Mouse (Mus musculus) limb, embryonic 15.5 days (tissue): ENCODE data around the gene Mpv17l2. TPM values are rescaled to one million over a fixed set of nuclear protein-coding genes. Genes with fewer than 3 reads are reported as not detected.
A peak's percentile ranks its signal among the peaks of the same experiment; 100 is the strongest.

Experiments
- ATAC-seq: fragments of 200-750 bp; cut with Nextera tagmentation; 2 replicates; pipeline ENCODE4 v1.8.0; 2017; ENCODE audit warnings: low read depth, moderate TSS enrichment; ENCODE audit not compliant: insufficient number of reproducible peaks, low FRiP score, low TSS enrichment
- H3K27ac ChIP-seq: fragments of 300-500 bp; sonication (generic); 2 replicates; pipeline ENCODE4 v1.5.1; 2015; ENCODE audit warnings: moderate library complexity, mild to moderate bottlenecking, inconsistent platforms
- H3K27me3 ChIP-seq: fragments of 300-500 bp; sonication (generic); 2 replicates; pipeline ENCODE4 v1.6.1; 2015; ENCODE audit warnings: inconsistent platforms
- H3K36me3 ChIP-seq: fragments of 300-500 bp; sonication (generic); 2 replicates; pipeline ENCODE4 v1.6.1; 2015; ENCODE audit warnings: inconsistent platforms
- H3K4me1 ChIP-seq: fragments of 300-500 bp; sonication (generic); 2 replicates; pipeline ENCODE4 v1.6.1; 2015; ENCODE audit warnings: inconsistent platforms
- H3K4me2 ChIP-seq: fragments of 300-500 bp; sonication (generic); 2 replicates; pipeline ENCODE4 v1.6.1; 2015; ENCODE audit warnings: mild to moderate bottlenecking, inconsistent platforms
- H3K4me3 ChIP-seq: fragments of 300-500 bp; sonication (generic); 2 replicates; pipeline ENCODE4 v1.5.1; 2015; ENCODE audit warnings: mild to moderate bottlenecking, inconsistent platforms
- H3K9ac ChIP-seq: fragments of 300-500 bp; sonication (generic); 2 replicates; pipeline ENCODE4 v1.6.1; 2015; ENCODE audit warnings: inconsistent platforms
- H3K9me3 ChIP-seq: fragments of 300-500 bp; sonication (generic); 2 replicates; pipeline ENCODE4 v1.6.1; 2016; ENCODE audit warnings: inconsistent platforms
- WGBS: fragments of 180-500 bp; shearing (Covaris S2); methylation state at CpG from one replicate; pipeline ENCODE4 v1.1.7; 2015; 5-methylcytosine and 5-hydroxymethylcytosine counted together
- polyA plus RNA-seq: library from polyadenylated mRNA; unstranded; fragments of >200 nt; fragmentation: Nextera tagmentation; extraction: Ambion mirVana; gene quantifications from 2 replicates; pipeline ENCODE4 v1.2.1, GENCODE M21; 2015

Gene Mpv17l2
- polyA plus RNA-seq, 1 experiment from 2014 or later = 41.9 TPM

DNA sequence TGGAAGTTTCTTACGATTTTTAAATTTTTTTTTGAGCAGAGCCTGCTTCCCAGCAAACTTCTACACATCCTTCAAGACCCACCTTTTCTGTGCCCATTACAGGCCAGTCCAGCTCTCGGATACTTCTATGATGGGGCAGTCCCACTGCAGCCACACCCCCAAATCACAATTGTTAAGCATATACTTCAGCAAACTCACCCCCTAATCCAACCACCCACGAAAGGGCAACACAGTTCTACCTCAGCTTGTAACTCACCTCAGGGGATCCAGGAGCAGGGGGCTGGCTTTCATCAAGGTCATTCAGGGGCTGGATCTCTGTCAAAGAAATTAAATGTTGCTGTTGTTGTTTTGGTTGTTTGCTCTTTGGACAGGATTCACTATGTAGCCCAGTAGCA lies 26.3 kb upstream of the Mpv17l2 start:
- WGBS = 75% methylated on average over 3 of the region's 3 CpGs
- Histone ChIP-seq H3K4me2 (no peak overlapping the region), H3K9ac (no peak overlapping the region), H3K4me3 (no peak overlapping the region), H3K27me3 (no peaks in the 10 kb centered on the region), H3K36me3 (peaks cover 71% of the 10 kb centered on the region), H3K9me3 (no peaks in the 10 kb centered on the region), H3K27ac (no peak overlapping the region), H3K4me1 (peaks cover 36% of the 10 kb centered on the region)
- ATAC-seq = no peak

DNA sequence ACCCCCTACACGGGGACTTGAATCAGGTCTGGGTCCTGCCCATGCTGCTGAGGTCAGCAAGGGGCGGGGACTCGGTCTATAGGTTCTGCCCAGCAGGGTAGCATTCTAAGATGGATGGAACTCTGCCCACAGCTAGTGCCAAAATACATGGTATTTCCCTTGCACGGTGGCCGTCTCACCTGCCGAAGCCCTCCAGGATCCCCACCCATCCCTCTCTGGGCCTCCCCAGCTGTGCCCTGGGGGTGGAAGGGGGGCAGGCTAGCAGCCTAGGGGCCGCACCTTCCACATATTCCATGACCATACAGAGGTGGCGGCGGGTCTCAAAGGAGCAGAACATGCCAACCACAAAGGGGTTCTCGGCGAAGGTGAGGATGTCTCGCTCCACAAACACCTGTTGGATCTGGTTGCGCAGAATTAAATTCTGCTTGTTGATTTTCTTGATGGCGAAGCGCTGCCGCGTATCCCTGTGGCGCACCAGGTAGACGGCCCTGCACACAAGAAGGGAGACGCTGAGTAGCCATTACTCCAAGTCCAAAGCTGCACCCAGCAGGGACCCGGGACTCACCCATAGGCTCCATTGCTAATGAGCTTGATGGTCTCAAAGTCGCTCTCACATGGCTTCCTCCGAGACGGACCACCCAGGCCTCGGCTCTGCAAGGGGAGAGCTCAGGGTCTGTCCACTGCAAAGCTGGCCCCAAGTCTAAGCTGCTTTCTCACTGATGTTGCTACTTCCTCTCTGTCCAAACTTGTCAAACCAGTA lies 25.7 kb upstream of the Mpv17l2 start:
- WGBS = 88% methylated on average over 25 of the region's 25 CpGs
- no peak for ATAC-seq
- H3K4me3 ChIP-seq = no peak overlapping the region
- H3K9me3 ChIP-seq = no peaks in the 10 kb centered on the region
- peaks cover 30% of the 10 kb centered on the region for H3K4me1 ChIP-seq
- H3K27me3 ChIP-seq = no peaks in the 10 kb centered on the region
- no peak overlapping the region for H3K27ac ChIP-seq
- no peak overlapping the region for H3K9ac ChIP-seq
- no peak overlapping the region for H3K4me2 ChIP-seq
- peaks cover 77% of the 10 kb centered on the region for H3K36me3 ChIP-seq

DNA sequence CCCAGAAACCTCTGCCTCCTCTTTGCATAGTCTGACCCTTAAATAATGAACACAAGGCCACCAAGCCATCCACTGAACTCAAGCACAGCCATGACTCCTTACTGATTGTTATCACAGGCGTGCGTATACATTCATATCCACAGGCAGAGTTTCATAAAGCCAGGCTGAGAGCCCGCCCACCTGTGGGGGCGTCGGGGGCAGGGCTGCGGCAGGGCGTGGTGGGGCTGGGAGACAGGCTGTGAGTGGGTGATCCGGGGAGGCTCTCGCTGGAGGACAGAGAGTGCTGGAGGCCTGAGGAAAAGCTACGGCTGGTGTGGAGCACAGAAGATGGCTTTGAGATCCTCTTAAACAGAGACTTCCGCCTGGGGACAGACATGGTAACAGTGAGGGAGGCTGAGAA lies 19.3 kb upstream of the Mpv17l2 start:
- H3K4me2 ChIP-seq = no peak overlapping the region
- H3K36me3 ChIP-seq = peaks cover 64% of the 10 kb centered on the region
- ATAC-seq = no peak
- H3K27me3 ChIP-seq = no peaks in the 10 kb centered on the region
- WGBS = 67% methylated on average over 11 of the region's 11 CpGs
- H3K27ac ChIP-seq = no peak overlapping the region
- H3K9ac ChIP-seq = no peak overlapping the region
- H3K4me3 ChIP-seq = no peak overlapping the region
- no peaks in the 10 kb centered on the region for H3K9me3 ChIP-seq
- peaks cover 24% of the 10 kb centered on the region for H3K4me1 ChIP-seq

DNA sequence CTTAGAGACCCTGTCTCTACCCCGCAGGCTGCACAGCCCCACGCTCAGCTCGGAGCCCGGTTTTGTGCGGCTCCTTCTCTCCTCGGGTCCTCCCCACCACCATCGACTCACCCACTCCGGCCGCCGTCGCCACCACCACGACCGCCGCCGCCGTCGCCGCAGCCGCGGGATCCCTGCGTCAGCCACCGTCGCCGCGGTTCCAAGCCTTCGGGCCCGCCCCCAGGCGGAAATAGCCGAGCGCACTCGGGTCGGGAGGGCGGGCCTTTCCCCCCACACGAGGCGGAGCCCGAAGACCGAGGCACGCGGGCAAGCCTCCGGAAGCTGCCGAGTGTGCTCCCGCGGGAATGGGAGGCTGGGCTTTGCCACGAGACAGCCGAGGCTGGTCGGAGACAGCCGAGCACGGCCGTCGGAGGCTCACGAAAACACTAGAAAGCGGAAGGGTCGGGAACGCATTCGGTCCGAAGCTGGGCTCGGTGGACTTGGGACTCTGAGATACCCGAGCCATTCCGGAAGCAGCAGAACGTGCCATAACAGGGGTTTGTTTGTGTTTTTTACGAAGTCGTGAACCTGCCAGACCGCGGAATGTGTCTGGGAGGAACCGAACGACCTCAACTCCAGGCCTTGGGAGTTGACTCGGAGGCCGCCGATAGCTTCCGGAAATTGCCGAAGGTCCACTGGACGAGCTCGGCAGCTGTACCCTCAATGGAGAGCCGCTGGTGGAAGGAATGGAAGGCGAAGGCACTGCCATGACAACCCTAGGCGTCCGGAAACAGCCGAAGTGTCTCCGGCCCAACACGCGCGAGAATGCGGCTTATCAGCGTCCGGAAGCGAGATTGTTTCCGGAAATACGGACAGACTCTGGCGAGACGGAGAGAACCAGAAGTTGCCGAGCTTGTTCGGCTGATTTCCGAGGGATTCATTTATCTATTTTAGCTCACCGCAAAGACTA lies 16.0 kb upstream of the Mpv17l2 start, which contains the start of gene Pik3r2:
TSS of gene Pik3r2 (minus strand) at position 218 of the 949 bp plus-strand sequence.
- Histone ChIP-seq H3K27ac (peak within 1 kb of the TSS; percentile 99), H3K4me3 (peak within 1 kb of the TSS; percentile 87), H3K36me3 (peaks cover 59% of the 10 kb centered on the region), H3K9ac (peak within 1 kb of the TSS; percentile 93), H3K27me3 (no peaks in the 10 kb centered on the region), H3K4me1 (peaks cover 58% of the 10 kb centered on the region), H3K4me2 (peak within 1 kb of the TSS; percentile 81), H3K9me3 (no peaks in the 10 kb centered on the region)
- WGBS = under 1% methylated on average over 94 of the region's 94 CpGs
- peak; percentile 91 for ATAC-seq

DNA sequence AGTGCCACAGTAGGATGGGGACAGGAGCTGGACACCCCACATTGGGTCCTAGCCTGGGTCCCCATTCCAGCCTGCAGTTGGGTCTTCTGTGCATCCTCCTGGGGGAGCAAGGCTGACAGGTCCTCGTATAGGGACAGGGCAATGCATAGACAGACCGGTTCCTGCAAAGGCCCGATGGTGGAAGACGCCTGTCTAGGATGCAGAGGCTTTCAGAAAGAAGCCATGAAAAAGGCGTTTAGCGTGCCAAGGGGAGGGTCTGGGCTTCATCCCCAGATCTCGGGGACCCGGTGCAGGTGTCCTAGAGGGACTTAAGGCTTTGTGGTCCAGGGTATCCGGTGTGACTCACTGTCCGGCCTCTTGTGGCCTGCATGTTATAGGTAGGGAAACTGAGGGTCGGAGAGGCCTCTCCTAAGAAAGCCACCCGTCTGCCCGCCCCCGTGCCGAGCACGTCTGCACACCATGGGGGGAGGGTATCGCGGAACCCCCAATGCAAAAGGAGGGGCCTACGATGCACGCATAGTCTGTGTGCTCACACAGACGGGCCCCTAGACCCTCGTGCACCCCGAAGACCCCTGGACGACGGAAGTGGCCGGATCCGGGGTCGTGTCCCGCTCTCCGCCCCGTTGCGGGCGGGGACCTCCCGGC lies 15.2 kb upstream of the Mpv17l2 start:
- peaks cover 59% of the 10 kb centered on the region for H3K36me3 ChIP-seq
- peaks cover 60% of the 10 kb centered on the region for H3K4me1 ChIP-seq
- no peaks in the 10 kb centered on the region for H3K9me3 ChIP-seq
- peak overlapping the region; percentile 81 for H3K4me2 ChIP-seq
- peak overlapping the region; percentile 93 for H3K9ac ChIP-seq
- H3K27me3 ChIP-seq = no peaks in the 10 kb centered on the region
- peak overlapping the region; percentile 99 for H3K27ac ChIP-seq
- ATAC-seq = no peak
- H3K4me3 ChIP-seq = peak overlapping the region; percentile 87
- WGBS = 2% methylated on average over 34 of the region's 34 CpGs

DNA sequence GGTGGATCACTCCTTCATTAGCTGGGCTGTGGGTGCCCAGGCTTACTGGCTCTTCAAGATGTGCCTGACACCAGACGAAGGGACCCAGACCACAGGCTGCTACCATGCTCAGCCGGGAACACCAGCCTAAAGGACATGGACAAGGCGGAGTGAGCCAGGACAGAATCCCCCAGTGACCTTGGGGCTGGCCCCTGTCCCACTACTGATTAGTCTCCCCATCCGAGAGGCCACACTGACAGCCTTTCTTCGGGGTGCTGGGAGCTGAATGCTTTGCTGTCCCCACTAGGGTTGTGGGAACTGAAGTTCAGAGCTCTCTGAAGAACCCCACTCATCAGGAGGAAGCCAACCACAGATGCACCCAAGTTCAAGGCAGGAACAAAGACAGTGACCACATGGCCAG lies 14.5 kb upstream of the Mpv17l2 start:
- Histone ChIP-seq H3K4me1 (peaks cover 60% of the 10 kb centered on the region), H3K4me2 (peak overlapping the region; percentile 81), H3K36me3 (peaks cover 59% of the 10 kb centered on the region), H3K9me3 (no peaks in the 10 kb centered on the region), H3K4me3 (peak overlapping the region; percentile 87), H3K27me3 (no peaks in the 10 kb centered on the region), H3K27ac (peak overlapping the region; percentile 85; the same call in 1 of the 2 replicates), H3K9ac (peak overlapping the region; percentile 93)
- 91% methylated on average over 5 of the region's 5 CpGs for WGBS
- ATAC-seq = no peak

DNA sequence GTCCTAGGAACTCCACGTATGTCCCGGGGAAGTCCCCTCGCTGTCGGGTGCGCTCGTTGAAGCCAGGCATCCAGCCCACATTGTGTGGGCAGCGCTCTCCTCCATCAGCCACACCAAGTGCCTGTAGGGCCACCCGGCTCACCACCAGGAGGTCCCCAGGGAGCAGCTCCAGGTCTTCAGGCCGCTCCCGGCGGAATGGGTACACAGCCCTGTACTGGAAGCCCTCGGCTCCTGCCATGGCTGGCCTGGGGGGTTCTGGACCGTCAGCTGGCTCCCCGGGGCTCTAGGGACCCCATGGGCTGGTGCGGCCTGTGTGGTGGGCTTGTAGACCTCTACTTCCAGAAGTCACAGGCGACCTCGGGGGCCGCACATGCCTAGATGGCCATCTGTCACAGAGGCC lies 14.0 kb upstream of the Mpv17l2 start:
- Histone ChIP-seq H3K36me3 (peaks cover 59% of the 10 kb centered on the region), H3K27ac (peak overlapping the region; percentile 85), H3K27me3 (no peaks in the 10 kb centered on the region), H3K9ac (0 out of 2 replicates have a peak overlapping the region, but pooled peaks have one; percentile 93), H3K4me1 (peaks cover 61% of the 10 kb centered on the region), H3K4me3 (0 out of 2 replicates have a peak overlapping the region, but pooled peaks have one; percentile 9), H3K9me3 (no peaks in the 10 kb centered on the region), H3K4me2 (peak overlapping the region; percentile 81; the same call in 1 of the 2 replicates)
- ATAC-seq = no peak
- 93% methylated on average over 18 of the region's 18 CpGs for WGBS

DNA sequence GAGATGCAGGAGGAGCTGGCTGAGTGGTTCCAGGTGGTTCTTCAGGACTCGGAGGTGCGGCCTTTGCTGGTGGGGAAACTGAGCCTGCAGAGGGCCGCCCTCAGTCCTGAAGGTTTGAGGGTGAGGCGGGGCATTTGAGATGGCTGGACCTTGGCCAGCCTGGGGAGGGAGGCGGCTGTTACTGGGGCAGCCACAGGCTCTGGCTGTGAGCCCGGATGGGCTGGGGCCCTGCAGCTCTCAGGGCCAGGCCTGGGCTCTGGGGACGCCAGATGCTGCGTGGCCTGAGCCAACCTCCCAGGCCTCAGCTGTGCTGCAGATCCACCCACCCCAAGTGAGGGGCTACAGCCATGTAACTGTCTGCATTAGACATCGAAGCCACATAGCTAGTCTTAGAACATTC lies 13.1 kb upstream of the Mpv17l2 start:
- Histone ChIP-seq H3K9ac (peak overlapping the region; percentile 28; the same call in 1 of the 2 replicates), H3K4me1 (peaks cover 64% of the 10 kb centered on the region), H3K9me3 (no peaks in the 10 kb centered on the region), H3K4me2 (peak overlapping the region; percentile 35), H3K36me3 (peaks cover 59% of the 10 kb centered on the region), H3K4me3 (peak overlapping the region; percentile 22), H3K27ac (peak overlapping the region; percentile 85), H3K27me3 (no peaks in the 10 kb centered on the region)
- peak; percentile 49 for ATAC-seq
- WGBS = 27% methylated on average over 9 of the region's 9 CpGs

DNA sequence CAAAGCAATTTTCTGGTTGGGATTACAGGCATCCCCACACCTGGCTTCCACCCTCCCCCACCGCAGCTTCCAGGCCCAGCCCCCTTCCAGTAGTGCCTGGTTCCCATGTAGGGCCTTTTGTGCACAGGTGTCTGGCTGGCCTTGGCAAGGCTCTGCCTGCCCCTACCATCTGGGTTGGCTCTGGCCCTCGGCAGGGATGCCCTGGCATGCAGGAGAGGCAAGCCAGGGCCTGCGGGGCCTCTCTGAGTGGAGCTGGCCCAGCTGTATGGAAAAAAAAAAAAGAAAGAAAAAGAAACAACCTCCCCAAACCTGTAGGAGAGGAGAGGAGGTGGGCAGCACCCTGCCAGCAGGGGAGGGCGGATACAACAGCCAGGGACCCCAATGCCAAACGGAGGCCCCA lies 12.7 kb upstream of the Mpv17l2 start:
- 0 out of 2 replicates have a peak overlapping the region, but pooled peaks have one; percentile 28 for H3K9ac ChIP-seq
- H3K36me3 ChIP-seq = peaks cover 59% of the 10 kb centered on the region
- WGBS = 42% methylated on average over 5 of the region's 5 CpGs
- peaks cover 61% of the 10 kb centered on the region for H3K4me1 ChIP-seq
- ATAC-seq = no peak
- H3K4me2 ChIP-seq = peak overlapping the region; percentile 35
- H3K4me3 ChIP-seq = peak overlapping the region; percentile 22
- no peaks in the 10 kb centered on the region for H3K27me3 ChIP-seq
- no peaks in the 10 kb centered on the region for H3K9me3 ChIP-seq
- H3K27ac ChIP-seq = peak overlapping the region; percentile 85

DNA sequence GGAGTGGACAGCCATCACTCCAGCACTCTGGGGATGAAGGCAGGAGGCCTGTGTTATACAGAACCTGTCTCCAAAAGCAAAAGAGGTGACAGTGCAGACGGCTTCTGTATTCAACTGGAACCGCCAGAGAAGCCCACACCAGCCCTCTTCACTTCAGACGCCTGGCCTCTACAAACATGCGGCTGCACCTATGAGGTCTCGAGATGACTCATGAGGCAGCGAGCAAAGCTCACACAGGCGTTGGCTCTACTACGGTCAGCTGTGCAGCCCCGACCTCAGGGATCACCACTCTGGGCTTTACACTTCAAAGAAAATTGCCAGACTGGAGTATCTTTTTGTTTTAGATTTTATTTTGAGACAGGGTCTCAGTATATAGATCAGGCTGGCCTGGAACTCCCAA lies 12.1 kb upstream of the Mpv17l2 start:
- Histone ChIP-seq H3K9ac (no peak overlapping the region), H3K4me1 (peaks cover 58% of the 10 kb centered on the region), H3K36me3 (peaks cover 60% of the 10 kb centered on the region), H3K4me3 (no peak overlapping the region), H3K27me3 (no peaks in the 10 kb centered on the region), H3K9me3 (no peaks in the 10 kb centered on the region), H3K27ac (peak overlapping the region; percentile 85), H3K4me2 (0 out of 2 replicates have a peak overlapping the region, but pooled peaks have one; percentile 35)
- 73% methylated on average over 9 of the region's 9 CpGs for WGBS
- ATAC-seq = no peak

DNA sequence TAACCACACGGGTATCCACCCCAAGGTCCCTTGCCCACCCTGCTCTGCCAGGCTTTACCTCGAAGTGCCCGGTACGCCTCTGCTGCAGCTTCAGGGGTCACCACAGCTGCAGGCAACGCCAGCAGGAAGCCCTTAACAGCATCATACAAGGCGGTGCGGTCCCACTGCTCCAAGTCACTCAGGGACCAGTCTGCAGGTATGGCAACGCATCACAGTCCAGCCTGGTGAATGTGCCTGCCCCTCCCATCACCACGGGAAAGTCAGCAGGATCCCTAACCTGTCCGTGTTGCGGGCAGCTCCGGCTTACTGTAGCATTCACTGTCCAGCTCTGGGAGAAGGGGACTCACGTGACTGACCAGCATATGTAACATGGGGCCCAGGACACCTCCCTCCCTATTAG lies 11.3 kb upstream of the Mpv17l2 start:
- H3K9ac ChIP-seq = no peak overlapping the region
- H3K27ac ChIP-seq = no peak overlapping the region
- H3K4me2 ChIP-seq = no peak overlapping the region
- peaks cover 53% of the 10 kb centered on the region for H3K4me1 ChIP-seq
- peaks cover 63% of the 10 kb centered on the region for H3K36me3 ChIP-seq
- no peaks in the 10 kb centered on the region for H3K9me3 ChIP-seq
- WGBS = 89% methylated on average over 13 of the region's 13 CpGs
- no peak overlapping the region for H3K4me3 ChIP-seq
- no peak for ATAC-seq
- no peaks in the 10 kb centered on the region for H3K27me3 ChIP-seq
